Mouse (Mus musculus) heart, embryonic 14.5 days (tissue): ENCODE data around the gene 1700029H14Rik. TPM values are rescaled to one million over a fixed set of nuclear protein-coding genes. Genes with fewer than 3 reads are reported as not detected.

Experiments used
- ATAC-seq: fragments of 200-750 bp; cut with Nextera tagmentation; 2 replicates; pipeline ENCODE4 v1.8.0; 2017; ENCODE audit warnings: low read depth, moderate TSS enrichment; ENCODE audit not compliant: insufficient number of reproducible peaks, insufficient read depth, low FRiP score
- H3K27ac ChIP-seq, 2 experiments: fragments of 200-500 bp in 1 of 2; fragments of 300-500 bp in 1 of 2; sonication (generic) in 1 of 2; replicated peaks in 1 of 2; 2 replicates each; pipeline ENCODE4 v1.5.1; 2012 to 2014; ENCODE audit warnings: low read depth in 2 of 2, low read length in 2 of 2, control low read depth in 1 of 2, mild to moderate bottlenecking in 1 of 2, mixed read lengths in 1 of 2; ENCODE audit not compliant: control insufficient read depth in 1 of 2, insufficient read depth in 1 of 2
- H3K27me3 ChIP-seq: fragments of 300-500 bp; sonication (generic); 2 replicates; pipeline ENCODE4 v1.6.1; 2014; ENCODE audit warnings: mild to moderate bottlenecking, low read length, control low read depth; ENCODE audit not compliant: control insufficient read depth, insufficient read depth
- H3K36me3 ChIP-seq: fragments of 300-500 bp; sonication (generic); 2 replicates; pipeline ENCODE4 v1.6.1; 2014; ENCODE audit warnings: mild to moderate bottlenecking, control low read depth, low read length, mixed read lengths; ENCODE audit not compliant: control insufficient read depth, insufficient read depth
- H3K4me1 ChIP-seq, 2 experiments: fragments of 200-500 bp in 1 of 2; fragments of 300-500 bp in 1 of 2; sonication (generic) in 1 of 2; 2 replicates each; pipeline ENCODE4 v1.6.1; 2012 to 2014; ENCODE audit warnings: low read length in 2 of 2, control low read depth in 1 of 2, mixed read lengths in 1 of 2; ENCODE audit not compliant: control insufficient read depth in 2 of 2, insufficient read depth in 2 of 2
- H3K4me2 ChIP-seq: fragments of 300-500 bp; sonication (generic); 2 replicates; pipeline ENCODE4 v1.6.1; 2014; ENCODE audit warnings: mild to moderate bottlenecking, low read length
- H3K4me3 ChIP-seq, 2 experiments: fragments of 200-500 bp in 1 of 2; fragments of 300-500 bp in 1 of 2; sonication (generic) in 1 of 2; 2 replicates each; pipeline ENCODE4 v1.5.1; 2012 to 2014; ENCODE audit warnings: low read length in 2 of 2, mild to moderate bottlenecking in 2 of 2, control low read depth in 1 of 2, low read depth in 1 of 2, moderate library complexity in 1 of 2; ENCODE audit not compliant: control insufficient read depth in 1 of 2, insufficient read depth in 1 of 2
- H3K9ac ChIP-seq: fragments of 300-500 bp; sonication (generic); 2 replicates; pipeline ENCODE4 v1.6.1; 2014; ENCODE audit warnings: mild to moderate bottlenecking, low read length
- H3K9me3 ChIP-seq: fragments of 300-500 bp; sonication (generic); 2 replicates; pipeline ENCODE4 v1.6.1; 2016; ENCODE audit warnings: low read length, control low read depth; ENCODE audit not compliant: control insufficient read depth
- WGBS: fragments of 180-500 bp; shearing (Covaris S2); extraction: QIAGEN DNeasy Blood & Tissue Kit; methylation state at CpG from one replicate; pipeline ENCODE4 v1.1.7; 2014; 5-methylcytosine and 5-hydroxymethylcytosine counted together
- polyA plus RNA-seq: library from polyadenylated mRNA; unstranded; fragments of >200 nt; fragmentation: Nextera tagmentation; extraction: Ambion mirVana; gene quantifications from 2 replicates; pipeline ENCODE4 v1.2.1, GENCODE M21; 2014

Gene 1700029H14Rik
- polyA plus RNA-seq, 1 experiment from 2014 or later = not detected

GRCm38 (mm10) chr8:13546421-13546820 lies 15.8 kb downstream of the 1700029H14Rik start:
- Histone ChIP-seq H3K4me2 (no peak overlapping the region), H3K9me3 (peaks cover 6% of the 10 kb centered on the region; the same call in 1 of the 2 replicates), H3K27me3 (peaks cover 6% of the 10 kb centered on the region; the same call in 1 of the 2 replicates), H3K4me3 (no peak overlapping the region), H3K4me1 (peaks cover 4 to 10% of the 10 kb centered on the region in 2 experiments; a peak in 2 of 4 replicates), H3K9ac (no peak overlapping the region), H3K27ac (no peak overlapping the region), H3K36me3 (no peaks in the 10 kb centered on the region)
- no peak for ATAC-seq
- 76% methylated on average over 4 of the region's 4 CpGs for WGBS

- Histone ChIP-seq H3K4me1 (no peaks in the 10 kb centered on the region; a peak in 1 of 4 replicates), H3K4me2 (no peak overlapping the region), H3K27ac (no peak overlapping the region), H3K9me3 (peaks cover 6% of the 10 kb centered on the region; the same call in 1 of the 2 replicates), H3K36me3 (no peaks in the 10 kb centered on the region), H3K4me3 (no peak overlapping the region), H3K27me3 (no peaks in the 10 kb centered on the region), H3K9ac (no peak overlapping the region)
- 69% methylated on average over 5 of the region's 5 CpGs for WGBS
- ATAC-seq = no peak
Measured at GRCm38 (mm10) chr8:13541526-13541925, 20.7 kb downstream of the 1700029H14Rik start.

- no peak overlapping the region for H3K27ac ChIP-seq
- no peaks in the 10 kb centered on the region; a peak in 1 of 4 replicates for H3K4me1 ChIP-seq
- H3K9me3 ChIP-seq = peaks cover 4% of the 10 kb centered on the region; the same call in 1 of the 2 replicates
- WGBS = 74% methylated on average over 5 of the region's 5 CpGs
- H3K4me3 ChIP-seq = no peak overlapping the region
- no peak overlapping the region for H3K4me2 ChIP-seq
- no peaks in the 10 kb centered on the region for H3K27me3 ChIP-seq
- H3K36me3 ChIP-seq = no peaks in the 10 kb centered on the region
- ATAC-seq = no peak
- no peak overlapping the region for H3K9ac ChIP-seq
Measured at GRCm38 (mm10) chr8:13540122-13540521, 22.1 kb downstream of the 1700029H14Rik start.

- Histone ChIP-seq H3K4me3 (no peak overlapping the region), H3K27ac (no peak overlapping the region), H3K9ac (no peak overlapping the region), H3K4me2 (no peak overlapping the region), H3K36me3 (no peaks in the 10 kb centered on the region), H3K9me3 (no peaks in the 10 kb centered on the region), H3K4me1 (no peaks in the 10 kb centered on the region; a peak in 1 of 4 replicates), H3K27me3 (peaks cover 3% of the 10 kb centered on the region; the same call in 1 of the 2 replicates)
- WGBS = 60% methylated on average over 6 of the region's 6 CpGs
- ATAC-seq = no peak
Measured at GRCm38 (mm10) chr8:13538821-13539220, 23.4 kb downstream of the 1700029H14Rik start.

DNA sequence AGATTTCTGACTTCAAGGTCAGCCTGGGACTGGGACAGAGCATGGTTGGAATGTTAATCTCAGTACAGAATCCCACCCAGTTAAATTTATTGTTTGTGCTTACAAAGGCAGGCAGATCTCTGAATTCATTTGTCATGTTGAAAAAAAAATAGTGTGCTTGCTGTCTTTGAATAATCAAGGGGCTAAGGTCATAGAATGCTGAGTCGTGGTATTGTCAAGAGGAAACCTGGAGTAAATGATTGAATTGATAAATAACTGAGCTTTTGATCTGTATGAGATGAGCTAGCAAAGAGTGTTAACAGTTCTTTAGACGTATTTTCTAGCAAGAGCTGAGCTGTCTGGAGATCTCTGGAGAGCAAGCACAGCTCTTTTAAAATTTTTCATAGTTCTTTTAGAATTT lies 25.2 kb downstream of the 1700029H14Rik start:
- no peak overlapping the region for H3K4me2 ChIP-seq
- no peak overlapping the region for H3K9ac ChIP-seq
- peaks cover 3 to 4% of the 10 kb centered on the region in 2 experiments for H3K4me1 ChIP-seq
- ATAC-seq = no peak
- no peak overlapping the region for H3K4me3 ChIP-seq
- no peaks in the 10 kb centered on the region for H3K9me3 ChIP-seq
- peaks cover 3% of the 10 kb centered on the region; the same call in 1 of the 2 replicates for H3K27me3 ChIP-seq
- H3K27ac ChIP-seq = no peak overlapping the region
- H3K36me3 ChIP-seq = no peaks in the 10 kb centered on the region
- WGBS = 69% methylated on average over 2 of the region's 2 CpGs

DNA sequence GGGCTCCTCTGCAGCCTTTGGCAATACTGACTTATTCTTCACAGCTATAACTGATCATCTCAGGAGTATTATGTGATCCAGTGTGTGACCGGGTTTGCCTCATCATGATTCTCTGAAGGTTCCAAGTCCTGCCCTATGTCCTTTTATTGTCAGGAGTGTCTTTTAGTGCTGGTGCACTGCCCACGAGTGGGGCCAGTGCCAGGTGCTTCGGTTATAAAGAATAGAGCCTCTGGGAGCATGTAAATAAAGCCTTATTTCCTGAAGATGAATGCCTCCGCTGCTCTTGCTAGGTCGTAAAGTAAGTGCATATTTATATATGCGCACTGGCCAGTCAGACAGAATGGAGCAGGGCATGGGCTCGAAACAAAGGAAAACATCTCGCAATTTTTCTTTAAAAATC lies 29.1 kb downstream of the 1700029H14Rik start:
- no peak overlapping the region for H3K4me2 ChIP-seq
- no peaks in the 10 kb centered on the region for H3K36me3 ChIP-seq
- no peak for ATAC-seq
- no peaks in the 10 kb centered on the region for H3K9me3 ChIP-seq
- peaks cover 39 to 41% of the 10 kb centered on the region in 2 experiments for H3K4me1 ChIP-seq
- H3K9ac ChIP-seq = no peak overlapping the region
- no peak overlapping the region for H3K27ac ChIP-seq
- 86% methylated on average over 8 of the region's 8 CpGs for WGBS
- H3K4me3 ChIP-seq = no peak overlapping the region
- peaks cover 3% of the 10 kb centered on the region; the same call in 1 of the 2 replicates for H3K27me3 ChIP-seq

DNA sequence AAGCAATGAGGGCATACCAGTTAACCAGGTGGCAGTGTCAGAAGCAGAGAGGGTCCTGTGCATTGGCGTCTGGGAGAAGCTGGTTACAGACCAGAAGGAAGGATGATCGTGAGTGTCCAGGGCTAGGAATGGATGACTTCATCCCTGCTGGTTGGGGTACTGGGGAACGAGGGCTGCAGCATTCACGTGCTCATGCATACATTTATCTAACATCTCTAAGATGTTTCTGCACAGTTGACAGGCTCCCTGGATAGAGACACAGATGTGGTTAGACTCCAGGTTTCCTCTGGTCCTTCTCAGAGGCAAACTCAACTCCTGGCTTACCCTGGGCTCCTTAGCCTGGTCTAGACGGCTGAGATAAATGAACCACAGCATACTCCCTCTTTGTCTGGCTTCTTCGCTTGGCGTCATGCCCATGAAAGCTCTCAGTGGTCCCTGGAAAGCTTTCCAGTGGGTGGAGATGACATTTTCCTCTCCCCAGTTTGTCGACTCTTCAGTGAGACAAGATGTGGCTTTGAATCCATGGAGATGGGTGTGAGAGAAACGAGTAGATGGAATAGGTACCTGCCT lies 30.6 kb downstream of the 1700029H14Rik start:
- 36% methylated on average over 9 of the region's 9 CpGs for WGBS

More for the DNA sequence above, 30.6 kb downstream of the 1700029H14Rik start:
- ATAC-seq = no peak
- H3K9me3 ChIP-seq = peaks cover 4% of the 10 kb centered on the region; the same call in 1 of the 2 replicates
- H3K9ac ChIP-seq = no peak overlapping the region
- H3K36me3 ChIP-seq = no peaks in the 10 kb centered on the region
- peak overlapping the region; percentile 26 for H3K4me2 ChIP-seq
- peaks cover 3% of the 10 kb centered on the region; the same call in 1 of the 2 replicates for H3K27me3 ChIP-seq
- H3K4me1 ChIP-seq = peaks cover 39 to 41% of the 10 kb centered on the region in 2 experiments
- H3K27ac ChIP-seq = peak overlapping the region; percentile 63 to 73; a peak in 3 of 4 replicates
- H3K4me3 ChIP-seq = no peak overlapping the region
